Mouse (Mus musculus): Measurements from ENCODE around the gene Ccdc120. TPM values are rescaled to one million over a fixed set of nuclear protein-coding genes. Genes with fewer than 3 reads are reported as not detected.
A peak's percentile ranks its signal among the peaks of the same experiment; 100 is the strongest.

Ccdc120 gene
- polyA plus RNA-seq, 1 experiment, result 2.4 TPM

GRCm38 (mm10) chrX:7765764-7766163 lies 15.1 kb upstream of the Ccdc120 start:
- Histone ChIP-seq H3K4me2 (ENCODE audit: low read depth) (peak overlapping the region; percentile 73), H3K36me3 (ENCODE audit: control insufficient read depth, insufficient read depth) (peaks cover 4% of the 10 kb centered on the region), H3K79me2 (ENCODE audit: control insufficient read depth, insufficient read depth) (peaks cover 13% of the 10 kb centered on the region), H3K27me3 (ENCODE audit: control insufficient read depth, insufficient read depth, insufficient read length) (no peaks in the 10 kb centered on the region), H3ac (ENCODE audit: control insufficient read depth, insufficient read length) (no peak overlapping the region), H3K4me3 (peak overlapping the region; percentile 62)
- TF ChIP-seq TCF12 (IDR thresholded peaks at IDR 0.05; ENCODE audit: insufficient read depth, poor library complexity, severe bottlenecking), result no peak
- TF ChIP-seq SRF (IDR thresholded peaks at IDR 0.05; ENCODE audit: control insufficient read depth, insufficient read length, low read depth), result no peak
- no peak for TF ChIP-seq USF1 (IDR thresholded peaks at IDR 0.05; ENCODE audit: low read depth)
- no peak for TF ChIP-seq MYOD1 (IDR thresholded peaks at IDR 0.05; ENCODE audit: control insufficient read depth in 1 of 3, insufficient read length in 2 of 3, low read depth in 2 of 3)
- no peak for TF ChIP-seq REST (IDR thresholded peaks at IDR 0.05; ENCODE audit: insufficient read depth, insufficient read length)
- 0 out of 2 replicates have a peak, but pooled peaks have one; percentile 25 for TF ChIP-seq CEBPB (IDR thresholded peaks at IDR 0.05; ENCODE audit: insufficient read depth, poor library complexity, severe bottlenecking)

GRCm38 (mm10) chrX:7765281-7765670 lies 14.6 kb upstream of the Ccdc120 start:
- peak overlapping the region; percentile 73 for H3K4me2 ChIP-seq (ENCODE audit: low read depth)
- no peaks in the 10 kb centered on the region for H3K27me3 ChIP-seq (ENCODE audit: control insufficient read depth, insufficient read depth, insufficient read length)
- peaks cover 13% of the 10 kb centered on the region for H3K79me2 ChIP-seq (ENCODE audit: control insufficient read depth, insufficient read depth)
- TF ChIP-seq TCF12 (IDR thresholded peaks at IDR 0.05; ENCODE audit: insufficient read depth, poor library complexity, severe bottlenecking), result no peak
- TF ChIP-seq MYOG (IDR thresholded peaks at IDR 0.05; ENCODE audit: control insufficient read depth in 1 of 3, insufficient read depth in 1 of 3, insufficient read length in 2 of 3, low read depth in 2 of 3), result no peak
- TF ChIP-seq USF1 (IDR thresholded peaks at IDR 0.05; ENCODE audit: low read depth), result no peak
- TF ChIP-seq MYOD1 (IDR thresholded peaks at IDR 0.05; ENCODE audit: control insufficient read depth in 1 of 3, insufficient read length in 2 of 3, low read depth in 2 of 3), result no peak
- H3K4me3 ChIP-seq, result peak overlapping the region; percentile 62
- no peak overlapping the region for H3ac ChIP-seq (ENCODE audit: control insufficient read depth, insufficient read length)
- peaks cover 4% of the 10 kb centered on the region for H3K36me3 ChIP-seq (ENCODE audit: control insufficient read depth, insufficient read depth)

- H3ac ChIP-seq (ENCODE audit: control insufficient read depth, insufficient read length), result no peak overlapping the region
- TF ChIP-seq USF1 (IDR thresholded peaks at IDR 0.05; ENCODE audit: low read depth) (no peak), SRF (IDR thresholded peaks at IDR 0.05; ENCODE audit: control insufficient read depth, insufficient read length, low read depth) (no peak), TCF3 (IDR thresholded peaks at IDR 0.05; ENCODE audit: insufficient read length, low read depth) (no peak), E2F4 (IDR thresholded peaks at IDR 0.05; ENCODE audit: insufficient read depth) (no peak), REST (IDR thresholded peaks at IDR 0.05; ENCODE audit: insufficient read depth, insufficient read length) (no peak), MYOD1 (IDR thresholded peaks at IDR 0.05; ENCODE audit: control insufficient read depth in 1 of 3, insufficient read length in 2 of 3, low read depth in 2 of 3) (no peak), TCF12 (IDR thresholded peaks at IDR 0.05; ENCODE audit: insufficient read depth, poor library complexity, severe bottlenecking) (no peak), POLR2AphosphoS2 (IDR thresholded peaks at IDR 0.05; ENCODE audit: insufficient read length, low read depth) (no peak), MAX (IDR thresholded peaks at IDR 0.05; ENCODE audit: low read depth) (no peak), POLR2A (IDR thresholded peaks at IDR 0.05; ENCODE audit: insufficient read length, low read depth) (no peak), CEBPB (IDR thresholded peaks at IDR 0.05; ENCODE audit: insufficient read depth, poor library complexity, severe bottlenecking) (no peak), MYOG (IDR thresholded peaks at IDR 0.05; ENCODE audit: control insufficient read depth in 1 of 3, insufficient read depth in 1 of 3, insufficient read length in 2 of 3, low read depth in 2 of 3) (no peak)
Measured at GRCm38 (mm10) chrX:7764657-7765280, 14.1 kb upstream of the Ccdc120 start.

GRCm38 (mm10) chrX:7763631-7764393 lies 13.1 kb upstream of the Ccdc120 start:
- no peak overlapping the region for H3ac ChIP-seq (ENCODE audit: control insufficient read depth, insufficient read length)
- H3K27me3 ChIP-seq (ENCODE audit: control insufficient read depth, insufficient read depth, insufficient read length), result no peaks in the 10 kb centered on the region
- H3K4me2 ChIP-seq (ENCODE audit: low read depth), result peak overlapping the region; percentile 73
- H3K79me2 ChIP-seq (ENCODE audit: control insufficient read depth, insufficient read depth), result peaks cover 13% of the 10 kb centered on the region
- H3K36me3 ChIP-seq (ENCODE audit: control insufficient read depth, insufficient read depth), result peaks cover 4% of the 10 kb centered on the region
- H3K4me3 ChIP-seq, result peak overlapping the region; percentile 62
- TF ChIP-seq CEBPB (IDR thresholded peaks at IDR 0.05; ENCODE audit: insufficient read depth, poor library complexity, severe bottlenecking) (0 out of 2 replicates have a peak, but pooled peaks have one; percentile 12), MAX (IDR thresholded peaks at IDR 0.05; ENCODE audit: low read depth) (no peak), POLR2AphosphoS2 (IDR thresholded peaks at IDR 0.05; ENCODE audit: insufficient read length, low read depth) (peak; percentile 61), SRF (IDR thresholded peaks at IDR 0.05; ENCODE audit: control insufficient read depth, insufficient read length, low read depth) (peak; percentile 58), POLR2A (IDR thresholded peaks at IDR 0.05; ENCODE audit: insufficient read length, low read depth) (peak; percentile 38), REST (IDR thresholded peaks at IDR 0.05; ENCODE audit: insufficient read depth, insufficient read length) (no peak)

More at GRCm38 (mm10) chrX:7764657-7765280, 14.1 kb upstream of the Ccdc120 start:
- H3K36me3 ChIP-seq (ENCODE audit: control insufficient read depth, insufficient read depth), result peaks cover 4% of the 10 kb centered on the region
- peak overlapping the region; percentile 73 for H3K4me2 ChIP-seq (ENCODE audit: low read depth)
- no peaks in the 10 kb centered on the region for H3K27me3 ChIP-seq (ENCODE audit: control insufficient read depth, insufficient read depth, insufficient read length)
- peak overlapping the region; percentile 62 for H3K4me3 ChIP-seq
- peaks cover 13% of the 10 kb centered on the region for H3K79me2 ChIP-seq (ENCODE audit: control insufficient read depth, insufficient read depth)

GRCm38 (mm10) chrX:7762921-7763197 lies 12.2 kb upstream of the Ccdc120 start:
- H3K4me3 ChIP-seq, result peak overlapping the region; percentile 62
- TF ChIP-seq POLR2AphosphoS2 (IDR thresholded peaks at IDR 0.05; ENCODE audit: insufficient read length, low read depth), result no peak
- TF ChIP-seq MYOG (IDR thresholded peaks at IDR 0.05; ENCODE audit: control insufficient read depth in 1 of 3, insufficient read depth in 1 of 3, insufficient read length in 2 of 3, low read depth in 2 of 3), result no peak
- no peak for TF ChIP-seq POLR2A (IDR thresholded peaks at IDR 0.05; ENCODE audit: insufficient read length, low read depth)
- no peak for TF ChIP-seq TCF12 (IDR thresholded peaks at IDR 0.05; ENCODE audit: insufficient read depth, poor library complexity, severe bottlenecking)
- TF ChIP-seq SRF (IDR thresholded peaks at IDR 0.05; ENCODE audit: control insufficient read depth, insufficient read length, low read depth), result no peak
- no peak for TF ChIP-seq MAX (IDR thresholded peaks at IDR 0.05; ENCODE audit: low read depth)
- TF ChIP-seq USF1 (IDR thresholded peaks at IDR 0.05; ENCODE audit: low read depth), result no peak
- no peak for TF ChIP-seq CEBPB (IDR thresholded peaks at IDR 0.05; ENCODE audit: insufficient read depth, poor library complexity, severe bottlenecking)
- no peak for TF ChIP-seq TCF3 (IDR thresholded peaks at IDR 0.05; ENCODE audit: insufficient read length, low read depth)

More at GRCm38 (mm10) chrX:7762921-7763197, 12.2 kb upstream of the Ccdc120 start:
- H3K79me2 ChIP-seq (ENCODE audit: control insufficient read depth, insufficient read depth), result peaks cover 13% of the 10 kb centered on the region
- peak overlapping the region; percentile 74 for H3ac ChIP-seq (ENCODE audit: control insufficient read depth, insufficient read length)
- H3K36me3 ChIP-seq (ENCODE audit: control insufficient read depth, insufficient read depth), result peaks cover 3% of the 10 kb centered on the region
- no peaks in the 10 kb centered on the region for H3K27me3 ChIP-seq (ENCODE audit: control insufficient read depth, insufficient read depth, insufficient read length)
- H3K4me2 ChIP-seq (ENCODE audit: low read depth), result peak overlapping the region; percentile 73

All from myocyte (in vitro differentiated cells).